Mouse (Mus musculus): ENCODE results near the gene Hsd17b14. TPM values are rescaled to one million over a fixed set of nuclear protein-coding genes. Genes with fewer than 3 reads are reported as not detected.

Hsd17b14 gene
- polyA plus RNA-seq, 1 experiment from 2014 or later, result 1.4 TPM

DNA sequence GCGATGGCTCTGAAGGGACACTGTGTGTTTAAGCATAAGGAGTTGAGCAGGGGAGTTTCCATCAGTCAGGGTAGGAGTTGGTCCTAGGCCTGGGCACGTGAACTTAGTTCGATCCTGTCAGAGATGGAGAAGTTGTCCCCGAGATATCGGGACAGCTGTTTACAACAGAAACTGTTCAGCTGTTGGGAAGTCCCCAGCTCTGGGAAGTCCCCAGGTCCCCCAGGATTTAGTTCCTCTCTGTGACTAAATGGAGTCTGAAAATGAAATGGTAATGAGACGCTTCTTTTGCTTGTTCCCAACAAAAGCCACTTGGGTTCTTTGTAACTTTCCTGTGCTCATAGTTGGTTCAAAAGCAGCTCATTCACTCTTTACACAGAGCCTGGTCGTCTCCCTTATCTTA, 37.2 kb downstream of the Hsd17b14 start:
- ATAC-seq (no peak), DNase-seq (ENCODE audit: low spot score) (no peak)
- H3K4me2 ChIP-seq (replicated peaks; ENCODE audit: low read depth, low read length), result no peak overlapping the region
- no peak overlapping the region for H3K27ac ChIP-seq (ENCODE audit: low read length)
- WGBS, result 67% methylated on average over 7 of the region's 7 CpGs
- no peak overlapping the region for H3K4me3 ChIP-seq (ENCODE audit: low read depth, low read length)
- H3K9me3 ChIP-seq (ENCODE audit: low read length), result no peaks in the 10 kb centered on the region
- no peaks in the 10 kb centered on the region for H3K36me3 ChIP-seq (ENCODE audit: insufficient read depth, low read length)
- H3K9ac ChIP-seq (replicated peaks; ENCODE audit: low read depth), result no peak overlapping the region
- TF ChIP-seq EP300 (IDR thresholded peaks at IDR 0.05), result no peak
- TF ChIP-seq CTCF (IDR thresholded peaks at IDR 0.05), result no peak
- no peaks in the 10 kb centered on the region for H3K27me3 ChIP-seq (replicated peaks; ENCODE audit: insufficient read depth, low read length)
- H3K4me1 ChIP-seq (ENCODE audit: insufficient read depth, low read depth, low read length), result no peaks in the 10 kb centered on the region

- DNase-seq (ENCODE audit: low spot score), result peak; percentile 85
- Histone ChIP-seq H3K9me3 (ENCODE audit: low read length) (no peaks in the 10 kb centered on the region), H3K36me3 (ENCODE audit: insufficient read depth, low read length) (no peaks in the 10 kb centered on the region), H3K9ac (replicated peaks; ENCODE audit: low read depth) (no peak overlapping the region), H3K4me2 (replicated peaks; ENCODE audit: low read depth, low read length) (no peak overlapping the region), H3K27me3 (replicated peaks; ENCODE audit: insufficient read depth, low read length) (no peaks in the 10 kb centered on the region), H3K4me1 (ENCODE audit: insufficient read depth, low read depth, low read length) (no peaks in the 10 kb centered on the region), H3K27ac (ENCODE audit: low read length) (no peak overlapping the region), H3K4me3 (ENCODE audit: low read depth, low read length) (no peak overlapping the region)
- TF ChIP-seq CTCF (IDR thresholded peaks at IDR 0.05) (peak; percentile 94), EP300 (IDR thresholded peaks at IDR 0.05) (no peak)
- 16% methylated on average over 10 of the region's 10 CpGs for whole genome bisulfite sequencing
- no peak for ATAC-seq
Measured at GRCm38 (mm10) chr7:45593118-45593815, 38.6 kb downstream of the Hsd17b14 start.

DNA sequence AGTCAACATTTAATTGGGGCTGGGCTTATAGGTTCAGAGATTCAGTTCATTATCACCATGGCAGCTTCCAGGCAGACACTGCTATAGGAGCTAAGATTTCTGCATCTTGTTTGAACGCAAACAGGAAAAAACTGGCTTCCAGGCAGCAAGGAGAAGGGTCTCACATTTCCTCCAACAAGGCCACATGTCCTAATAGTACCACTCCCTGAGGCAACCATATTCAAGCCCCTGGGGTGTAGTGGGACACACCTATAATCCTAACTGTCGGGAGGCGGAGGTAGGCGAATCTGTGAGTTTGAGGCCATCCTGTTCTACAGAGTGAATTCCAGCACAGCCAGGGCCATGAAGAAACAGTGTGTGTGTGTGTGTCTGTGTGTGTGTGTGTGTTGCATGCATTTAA, 40.5 kb downstream of the Hsd17b14 start:
- no peak overlapping the region for H3K9ac ChIP-seq (replicated peaks; ENCODE audit: low read depth)
- 85% methylated on average over 4 of the region's 4 CpGs for WGBS
- H3K36me3 ChIP-seq (ENCODE audit: insufficient read depth, low read length), result no peaks in the 10 kb centered on the region
- H3K9me3 ChIP-seq (ENCODE audit: low read length), result no peaks in the 10 kb centered on the region
- H3K4me2 ChIP-seq (replicated peaks; ENCODE audit: low read depth, low read length), result no peak overlapping the region
- H3K4me3 ChIP-seq (ENCODE audit: low read depth, low read length), result no peak overlapping the region
- no peaks in the 10 kb centered on the region for H3K27me3 ChIP-seq (replicated peaks; ENCODE audit: insufficient read depth, low read length)
- H3K27ac ChIP-seq (ENCODE audit: low read length), result no peak overlapping the region
- TF ChIP-seq CTCF (IDR thresholded peaks at IDR 0.05), result no peak
- no peak for TF ChIP-seq EP300 (IDR thresholded peaks at IDR 0.05)
- ATAC-seq, result no peak
- no peak for DNase-seq (ENCODE audit: low spot score)
- no peaks in the 10 kb centered on the region for H3K4me1 ChIP-seq (ENCODE audit: insufficient read depth, low read depth, low read length)

GRCm38 (mm10) chr7:45596107-45596506, 41.4 kb downstream of the Hsd17b14 start:
- Histone ChIP-seq H3K4me1 (ENCODE audit: insufficient read depth, low read depth, low read length) (no peaks in the 10 kb centered on the region), H3K4me3 (ENCODE audit: low read depth, low read length) (no peak overlapping the region), H3K4me2 (replicated peaks; ENCODE audit: low read depth, low read length) (no peak overlapping the region), H3K36me3 (ENCODE audit: insufficient read depth, low read length) (no peaks in the 10 kb centered on the region), H3K9ac (replicated peaks; ENCODE audit: low read depth) (no peak overlapping the region), H3K9me3 (ENCODE audit: low read length) (no peaks in the 10 kb centered on the region), H3K27ac (ENCODE audit: low read length) (no peak overlapping the region), H3K27me3 (replicated peaks; ENCODE audit: insufficient read depth, low read length) (no peaks in the 10 kb centered on the region)
- no peak for TF ChIP-seq CTCF (IDR thresholded peaks at IDR 0.05)
- no peak for TF ChIP-seq EP300 (IDR thresholded peaks at IDR 0.05)
- WGBS, result 91% methylated on average over 1 of the region's 1 CpGs
- ATAC-seq, result no peak
- DNase-seq (ENCODE audit: low spot score), result no peak

GRCm38 (mm10) chr7:45597013-45597412, 42.3 kb downstream of the Hsd17b14 start:
- no peak for DNase-seq (ENCODE audit: low spot score)
- H3K9me3 ChIP-seq (ENCODE audit: low read length), result no peaks in the 10 kb centered on the region
- H3K27ac ChIP-seq (ENCODE audit: low read length), result no peak overlapping the region
- no peaks in the 10 kb centered on the region for H3K36me3 ChIP-seq (ENCODE audit: insufficient read depth, low read length)
- no peak overlapping the region for H3K4me2 ChIP-seq (replicated peaks; ENCODE audit: low read depth, low read length)
- H3K27me3 ChIP-seq (replicated peaks; ENCODE audit: insufficient read depth, low read length), result no peaks in the 10 kb centered on the region
- no peak for ATAC-seq
- no peaks in the 10 kb centered on the region for H3K4me1 ChIP-seq (ENCODE audit: insufficient read depth, low read depth, low read length)
- no peak overlapping the region for H3K4me3 ChIP-seq (ENCODE audit: low read depth, low read length)
- TF ChIP-seq EP300 (IDR thresholded peaks at IDR 0.05), result no peak
- TF ChIP-seq CTCF (IDR thresholded peaks at IDR 0.05), result no peak
- 87% methylated on average over 5 of the region's 5 CpGs for WGBS
- H3K9ac ChIP-seq (replicated peaks; ENCODE audit: low read depth), result no peak overlapping the region

DNA sequence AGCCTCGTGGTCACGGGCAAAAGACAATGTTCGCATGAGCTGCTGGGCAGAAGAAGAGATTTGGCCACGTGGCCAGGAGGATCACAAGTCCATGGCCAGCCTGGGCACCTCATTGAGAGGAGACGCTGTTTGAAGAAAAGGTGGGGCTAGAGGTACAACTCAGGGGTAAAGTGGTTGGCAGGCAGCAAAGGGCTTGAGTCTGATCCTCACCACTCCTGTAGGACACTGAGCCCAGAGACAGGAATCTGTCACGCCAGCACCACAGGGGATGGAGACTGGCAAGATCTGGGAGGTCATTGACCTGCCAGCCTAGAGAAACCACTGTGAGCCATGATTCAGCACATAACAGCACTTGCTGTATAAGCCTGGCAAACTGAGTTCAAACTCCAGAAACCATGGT, 42.8 kb downstream of the Hsd17b14 start:
- H3K9me3 ChIP-seq (ENCODE audit: low read length), result no peaks in the 10 kb centered on the region
- H3K36me3 ChIP-seq (ENCODE audit: insufficient read depth, low read length), result no peaks in the 10 kb centered on the region
- no peak for TF ChIP-seq EP300 (IDR thresholded peaks at IDR 0.05)
- no peak for TF ChIP-seq CTCF (IDR thresholded peaks at IDR 0.05)
- ATAC-seq, result no peak
- H3K27ac ChIP-seq (ENCODE audit: low read length), result no peak overlapping the region
- 85% methylated on average over 6 of the region's 6 CpGs for WGBS
- H3K27me3 ChIP-seq (replicated peaks; ENCODE audit: insufficient read depth, low read length), result no peaks in the 10 kb centered on the region
- H3K4me2 ChIP-seq (replicated peaks; ENCODE audit: low read depth, low read length), result no peak overlapping the region
- H3K4me1 ChIP-seq (ENCODE audit: insufficient read depth, low read depth, low read length), result no peaks in the 10 kb centered on the region
- no peak overlapping the region for H3K9ac ChIP-seq (replicated peaks; ENCODE audit: low read depth)
- no peak overlapping the region for H3K4me3 ChIP-seq (ENCODE audit: low read depth, low read length)
- DNase-seq (ENCODE audit: low spot score), result no peak
